Mouse (Mus musculus) T-helper 17 cell (primary cell): ENCODE data around the gene Ablim1.

Source experiments
- in situ Hi-C, 2 experiments: fragments of 300-600 bp; cut with MboI, MseI; formaldehyde crosslinking; loops; 1 replicate in 1 of 2; 2 replicates in 1 of 2; pipeline ENCODE4 v1.15.1; 2025; ENCODE audit warnings: high pct_unique_total_duplicates in 2 of 2

Ablim1 gene

DNA sequence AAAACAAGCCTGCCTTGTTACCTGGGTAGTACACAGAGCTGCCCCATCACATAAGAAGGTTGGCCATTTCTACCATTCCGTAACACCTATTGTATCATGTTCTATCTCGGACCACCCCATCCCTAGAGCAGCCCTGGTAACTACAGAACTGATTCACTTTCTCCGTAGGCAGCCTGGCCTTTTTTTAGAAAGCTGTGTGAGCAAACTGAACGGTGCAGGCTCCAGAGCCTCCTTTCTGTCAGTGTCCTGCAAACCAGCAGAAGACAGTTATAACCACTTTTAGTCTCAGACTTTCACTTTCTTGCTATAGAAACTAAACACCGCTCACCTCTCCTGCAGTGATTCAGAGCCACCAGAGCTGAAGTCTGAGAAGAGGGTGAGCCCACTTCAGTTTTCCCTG lies 314.1 kb downstream of the Ablim1 start:
- in situ Hi-C loops = no loop called here

DNA sequence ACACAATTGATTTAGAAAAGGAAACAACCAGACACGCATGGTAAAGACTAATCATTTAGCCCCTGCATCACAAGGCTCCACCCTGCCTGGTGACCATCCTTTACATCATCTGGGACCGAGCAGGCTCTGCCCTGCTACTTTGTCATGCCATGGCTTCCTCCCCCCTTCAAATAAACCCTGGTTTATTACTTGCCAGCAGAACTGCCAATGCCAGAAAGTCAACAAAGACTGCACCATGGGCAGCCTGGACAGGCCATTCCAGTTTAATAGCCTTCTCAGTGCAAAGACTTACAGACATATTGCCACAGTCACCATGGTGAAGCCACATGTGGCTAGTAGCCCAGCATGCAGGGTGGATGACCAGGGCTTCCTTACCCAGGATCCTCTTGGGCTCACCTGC lies 314.9 kb downstream of the Ablim1 start:
- in situ Hi-C loops = no loop called here

DNA sequence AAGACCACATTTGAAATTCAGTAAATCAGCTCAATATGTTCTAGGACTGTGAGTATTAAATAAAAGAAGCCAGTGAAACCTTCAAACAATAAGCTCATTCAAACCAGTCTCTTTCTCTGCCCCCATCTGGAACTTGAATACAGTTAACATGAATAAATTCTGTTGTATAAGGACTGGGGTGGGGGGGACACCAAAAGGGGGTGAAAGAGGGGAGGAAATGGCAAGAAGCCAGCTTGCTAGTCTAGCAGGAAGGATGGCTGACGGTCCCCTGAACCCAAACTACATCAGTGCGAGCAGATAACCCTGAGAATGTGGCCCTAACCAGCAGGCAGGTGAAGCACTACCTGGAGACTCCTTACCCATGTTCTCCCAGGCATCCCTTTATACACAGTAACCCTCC lies 315.8 kb downstream of the Ablim1 start:
- in situ Hi-C loops = no loop called here

GRCm38 (mm10) chr19:56998331-56998730 lies 316.4 kb downstream of the Ablim1 start:
- in situ Hi-C loops = no loop called here

DNA sequence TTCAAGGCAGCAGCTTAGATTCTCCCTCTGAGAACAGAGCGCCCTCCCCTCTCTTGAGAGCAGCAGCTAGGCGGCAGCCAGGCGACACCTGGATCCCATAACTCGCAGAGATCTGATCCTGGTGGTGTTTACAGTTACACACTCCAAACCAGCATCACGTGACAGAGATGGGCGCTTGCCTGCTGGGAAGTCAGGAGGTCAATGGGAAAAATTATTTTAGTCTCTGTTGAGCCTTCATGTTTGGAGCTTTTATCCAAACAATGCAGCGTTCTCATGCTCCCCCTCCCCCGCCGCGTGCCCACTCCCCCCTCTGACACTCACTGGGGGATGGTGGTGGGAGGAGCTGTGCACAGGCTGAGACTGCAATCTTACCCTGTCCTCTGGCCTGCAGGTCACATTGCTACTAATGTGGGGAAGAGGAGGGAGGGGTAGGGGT lies 317.5 kb downstream of the Ablim1 start:
- in situ Hi-C loops = no loop called here

DNA sequence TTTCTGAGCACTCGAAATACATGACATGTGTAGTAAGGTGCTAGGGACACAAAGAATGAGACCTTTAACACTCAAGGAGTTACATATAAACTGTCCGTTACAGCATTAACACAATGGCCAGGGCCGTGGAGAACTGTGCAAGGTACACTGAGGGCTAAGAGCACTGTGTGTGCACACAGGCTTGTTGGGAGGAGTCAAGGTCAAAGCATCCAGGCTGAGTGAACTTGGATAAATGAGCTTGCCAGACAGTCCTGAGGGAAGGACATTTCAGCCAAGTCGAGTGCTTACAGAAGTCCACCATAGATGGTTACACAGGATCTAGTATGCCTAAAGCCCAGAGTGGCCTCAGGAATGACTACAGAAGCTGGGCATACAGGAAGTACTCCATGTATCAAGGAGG lies 319.3 kb downstream of the Ablim1 start:
- in situ Hi-C loops = no loop called here

DNA sequence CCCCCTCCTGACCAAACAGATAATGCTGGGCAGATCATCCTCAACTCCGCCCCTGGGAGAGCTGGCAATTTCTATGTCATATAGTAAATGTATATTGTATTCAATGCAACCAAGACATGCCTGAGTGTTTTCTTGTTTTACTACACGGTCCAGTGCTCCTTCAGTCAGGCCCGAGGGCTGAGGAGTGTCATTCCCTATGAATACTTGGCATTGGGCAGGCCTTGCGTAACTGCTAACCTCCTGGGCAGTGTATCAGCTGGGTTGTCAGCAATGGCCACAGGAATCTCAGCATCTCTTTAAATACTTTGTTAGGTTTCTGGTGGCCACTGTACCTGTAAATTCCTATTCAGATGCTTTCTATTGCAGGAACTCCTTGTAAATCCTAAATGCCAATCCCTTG lies 320.1 kb downstream of the Ablim1 start:
- in situ Hi-C loops = no loop called here

DNA sequence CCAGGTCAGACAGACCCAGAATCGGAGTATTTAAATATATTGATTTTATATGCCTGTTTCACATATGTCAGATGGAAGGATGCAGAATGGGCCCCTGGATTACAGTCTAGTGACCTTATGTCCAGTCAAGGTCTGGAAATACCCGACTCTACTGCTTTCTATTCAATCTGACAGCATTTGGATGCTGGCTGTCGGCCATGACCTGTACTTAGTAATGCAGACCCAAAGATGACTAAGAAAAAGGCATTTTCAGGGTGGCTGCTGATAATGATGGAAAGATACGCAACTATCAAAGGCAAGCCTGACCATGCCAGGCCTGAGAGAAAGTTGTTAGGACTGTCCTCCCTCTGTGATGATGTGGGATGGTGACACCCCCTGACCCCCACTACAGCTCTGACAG lies 321.0 kb downstream of the Ablim1 start:
- in situ Hi-C loops = no loop called here

DNA sequence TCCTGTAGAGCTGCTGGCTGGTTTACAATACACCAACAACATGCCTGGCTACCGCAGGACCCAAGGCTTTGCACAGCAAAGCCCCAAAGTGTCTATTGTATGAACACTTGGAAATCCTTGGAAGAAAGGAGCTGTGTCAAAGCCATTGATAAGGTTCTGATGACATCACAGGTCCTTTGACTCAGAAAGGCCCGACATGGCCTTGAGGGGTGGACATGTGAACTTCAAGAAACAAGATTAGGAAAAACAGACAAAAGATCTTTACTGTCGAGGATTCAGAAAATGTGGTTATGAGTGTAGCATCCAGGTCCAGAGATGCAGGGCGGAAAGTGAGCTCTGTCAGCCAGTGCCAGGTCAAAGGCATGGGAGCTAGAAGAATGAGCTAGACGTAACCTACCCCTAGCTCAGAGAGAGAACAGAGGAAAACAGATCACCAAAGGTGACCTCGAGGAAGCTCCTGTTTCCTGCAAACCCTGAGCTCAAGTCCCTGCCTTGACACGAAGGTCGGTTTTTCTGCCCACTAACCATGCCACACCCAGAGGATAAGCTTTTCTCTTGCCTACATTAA lies 321.7 kb downstream of the Ablim1 start:
- in situ Hi-C loops = no loop called here

GRCm38 (mm10) chr19:56990367-56991111 lies 324.2 kb downstream of the Ablim1 start:
- in situ Hi-C loops = no loop called here

DNA sequence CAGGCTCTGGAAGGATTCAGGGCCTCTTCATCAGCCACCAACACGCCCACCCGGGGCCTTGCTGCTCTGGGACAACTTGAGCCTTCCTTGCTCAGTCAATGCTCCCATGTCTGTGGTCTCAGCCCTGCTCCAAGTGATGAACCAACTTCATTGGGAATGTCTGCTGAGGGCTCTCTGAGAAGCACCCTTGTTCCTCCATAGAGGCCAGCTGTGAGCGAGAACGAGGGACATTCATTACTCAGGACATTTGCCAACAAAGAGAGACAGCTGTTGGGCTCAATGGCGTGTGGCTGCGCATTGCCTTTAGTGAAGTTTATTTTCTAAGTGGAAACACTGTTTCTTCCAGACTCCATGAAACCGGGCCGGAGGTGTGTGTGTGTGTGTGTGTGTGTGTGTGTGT lies 325.5 kb downstream of the Ablim1 start:
- in situ Hi-C loops = no loop called here

GRCm38 (mm10) chr19:56984229-56984628 lies 330.5 kb downstream of the Ablim1 start:
- in situ Hi-C loops = no loop called here

DNA sequence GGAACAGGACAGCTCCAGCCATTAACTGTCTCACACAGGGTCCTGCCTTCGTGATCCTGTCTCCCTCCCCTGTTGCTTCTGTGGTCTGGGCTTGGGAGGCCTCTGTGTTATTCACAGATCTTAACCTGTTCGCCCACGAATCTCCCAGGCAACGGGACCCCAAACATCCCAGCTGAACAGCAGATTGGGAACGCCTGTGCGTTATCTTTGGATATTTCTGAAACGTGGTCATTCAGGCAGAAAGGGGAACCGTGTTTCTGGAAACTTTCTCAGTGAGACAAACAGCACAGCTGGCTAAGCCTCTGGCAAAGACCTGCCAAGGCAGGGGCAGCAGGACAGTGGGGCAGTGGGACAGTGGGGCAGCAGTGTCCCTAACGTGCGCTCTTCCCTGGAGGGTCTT lies 331.0 kb downstream of the Ablim1 start:
- in situ Hi-C loops = no loop called here
